Mouse (Mus musculus): Measurements from ENCODE around the gene Pik3c2b. TPM values are rescaled to one million over a fixed set of nuclear protein-coding genes. Genes with fewer than 3 reads are reported as not detected.

Gene Pik3c2b
- polyA plus RNA-seq, 1 experiment from 2014 or later = 7.1 TPM

- no peak for ATAC-seq (ENCODE audit: low read depth)
- Histone ChIP-seq H3K4me3 (ENCODE audit: low read depth, low read length) (no peak overlapping the region), H3K9ac (ENCODE audit: low read depth, low read length) (no peak overlapping the region), H3K27me3 (replicated peaks; ENCODE audit: control insufficient read depth, insufficient read depth, low read length) (no peaks in the 10 kb centered on the region), H3K4me1 (ENCODE audit: control insufficient read depth, insufficient read depth, low read length) (peaks cover 21% of the 10 kb centered on the region; the same call in 1 of the 2 replicates), H3K27ac (replicated peaks; ENCODE audit: low read depth, low read length) (no peak overlapping the region), H3K9me3 (ENCODE audit: control insufficient read depth, low read length) (no peaks in the 10 kb centered on the region), H3K36me3 (ENCODE audit: control insufficient read depth, insufficient read depth, low read length) (no peaks in the 10 kb centered on the region), H3K4me2 (ENCODE audit: low read depth, low read length) (no peak overlapping the region)
- WGBS = 37% methylated on average over 7 of the region's 7 CpGs
- DNase-seq (ENCODE audit: low spot score) = no peak
These were observed 12.0 kb downstream of the Pik3c2b start for GRCm38 (mm10) chr1:133057345-133058034.

GRCm38 (mm10) chr1:133059592-133059991, 14.1 kb downstream of the Pik3c2b start:
- H3K27ac ChIP-seq (replicated peaks; ENCODE audit: low read depth, low read length) = no peak overlapping the region
- ATAC-seq (ENCODE audit: low read depth) (no peak), DNase-seq (ENCODE audit: low spot score) (no peak)
- H3K9ac ChIP-seq (ENCODE audit: low read depth, low read length) = no peak overlapping the region
- no peaks in the 10 kb centered on the region for H3K36me3 ChIP-seq (ENCODE audit: control insufficient read depth, insufficient read depth, low read length)
- no peak overlapping the region for H3K4me2 ChIP-seq (ENCODE audit: low read depth, low read length)
- H3K4me1 ChIP-seq (ENCODE audit: control insufficient read depth, insufficient read depth, low read length) = peaks cover 21% of the 10 kb centered on the region; the same call in 1 of the 2 replicates
- H3K27me3 ChIP-seq (replicated peaks; ENCODE audit: control insufficient read depth, insufficient read depth, low read length) = no peaks in the 10 kb centered on the region
- H3K9me3 ChIP-seq (ENCODE audit: control insufficient read depth, low read length) = no peaks in the 10 kb centered on the region
- no peak overlapping the region for H3K4me3 ChIP-seq (ENCODE audit: low read depth, low read length)
- 55% methylated on average over 2 of the region's 2 CpGs for WGBS

GRCm38 (mm10) chr1:133060681-133061080, 15.2 kb downstream of the Pik3c2b start:
- ATAC-seq (ENCODE audit: low read depth) (no peak), DNase-seq (ENCODE audit: low spot score) (no peak)
- no peak overlapping the region for H3K4me2 ChIP-seq (ENCODE audit: low read depth, low read length)
- H3K9me3 ChIP-seq (ENCODE audit: control insufficient read depth, low read length) = no peaks in the 10 kb centered on the region
- H3K36me3 ChIP-seq (ENCODE audit: control insufficient read depth, insufficient read depth, low read length) = no peaks in the 10 kb centered on the region
- 47% methylated on average over 4 of the region's 4 CpGs for WGBS
- no peaks in the 10 kb centered on the region for H3K27me3 ChIP-seq (replicated peaks; ENCODE audit: control insufficient read depth, insufficient read depth, low read length)
- H3K27ac ChIP-seq (replicated peaks; ENCODE audit: low read depth, low read length) = 0 out of 2 replicates have a peak overlapping the region, but pooled peaks have one; percentile 19
- H3K4me3 ChIP-seq (ENCODE audit: low read depth, low read length) = no peak overlapping the region
- peaks cover 21% of the 10 kb centered on the region; the same call in 1 of the 2 replicates for H3K4me1 ChIP-seq (ENCODE audit: control insufficient read depth, insufficient read depth, low read length)
- no peak overlapping the region for H3K9ac ChIP-seq (ENCODE audit: low read depth, low read length)

GRCm38 (mm10) chr1:133063164-133063563, 17.7 kb downstream of the Pik3c2b start:
- no peak overlapping the region for H3K9ac ChIP-seq (ENCODE audit: low read depth, low read length)
- no peak overlapping the region for H3K4me2 ChIP-seq (ENCODE audit: low read depth, low read length)
- no peaks in the 10 kb centered on the region for H3K9me3 ChIP-seq (ENCODE audit: control insufficient read depth, low read length)
- ATAC-seq (ENCODE audit: low read depth) (no peak), DNase-seq (ENCODE audit: low spot score) (no peak)
- H3K36me3 ChIP-seq (ENCODE audit: control insufficient read depth, insufficient read depth, low read length) = peaks cover 16% of the 10 kb centered on the region; the same call in 1 of the 2 replicates
- H3K27me3 ChIP-seq (replicated peaks; ENCODE audit: control insufficient read depth, insufficient read depth, low read length) = no peaks in the 10 kb centered on the region
- no peak overlapping the region for H3K4me3 ChIP-seq (ENCODE audit: low read depth, low read length)
- H3K4me1 ChIP-seq (ENCODE audit: control insufficient read depth, insufficient read depth, low read length) = peaks cover 8% of the 10 kb centered on the region; the same call in 1 of the 2 replicates
- WGBS = 90% methylated on average over 6 of the region's 6 CpGs
- no peak overlapping the region for H3K27ac ChIP-seq (replicated peaks; ENCODE audit: low read depth, low read length)

- Histone ChIP-seq H3K36me3 (ENCODE audit: control insufficient read depth, insufficient read depth, low read length) (peaks cover 16% of the 10 kb centered on the region; the same call in 1 of the 2 replicates), H3K4me1 (ENCODE audit: control insufficient read depth, insufficient read depth, low read length) (peaks cover 16% of the 10 kb centered on the region; the same call in 1 of the 2 replicates), H3K4me3 (ENCODE audit: low read depth, low read length) (no peak overlapping the region), H3K4me2 (ENCODE audit: low read depth, low read length) (no peak overlapping the region), H3K9ac (ENCODE audit: low read depth, low read length) (no peak overlapping the region), H3K27ac (replicated peaks; ENCODE audit: low read depth, low read length) (peak overlapping the region; percentile 1; the same call in 1 of the 2 replicates), H3K9me3 (ENCODE audit: control insufficient read depth, low read length) (no peaks in the 10 kb centered on the region), H3K27me3 (replicated peaks; ENCODE audit: control insufficient read depth, insufficient read depth, low read length) (no peaks in the 10 kb centered on the region)
- no peak for DNase-seq (ENCODE audit: low spot score)
- WGBS = 59% methylated on average over 4 of the region's 5 CpGs
- ATAC-seq (ENCODE audit: low read depth) = 0 out of 2 replicates have a peak, but pooled peaks have one; percentile 13
These were observed 22.8 kb downstream of the Pik3c2b start for GRCm38 (mm10) chr1:133068268-133068667.

- H3K4me1 ChIP-seq (ENCODE audit: control insufficient read depth, insufficient read depth, low read length) = peaks cover 16% of the 10 kb centered on the region; the same call in 1 of the 2 replicates
- ATAC-seq (ENCODE audit: low read depth) = no peak
These were observed 23.3 kb downstream of the Pik3c2b start for GRCm38 (mm10) chr1:133068669-133069274.

GRCm38 (mm10) chr1:133069275-133070120, 24.0 kb downstream of the Pik3c2b start:
- 60% methylated on average over 10 of the region's 12 CpGs for WGBS

More at GRCm38 (mm10) chr1:133068669-133069274, 23.3 kb downstream of the Pik3c2b start:
- Histone ChIP-seq H3K4me3 (ENCODE audit: low read depth, low read length) (no peak overlapping the region), H3K9ac (ENCODE audit: low read depth, low read length) (no peak overlapping the region), H3K9me3 (ENCODE audit: control insufficient read depth, low read length) (no peaks in the 10 kb centered on the region), H3K27ac (replicated peaks; ENCODE audit: low read depth, low read length) (peak overlapping the region; percentile 1; the same call in 1 of the 2 replicates), H3K4me2 (ENCODE audit: low read depth, low read length) (no peak overlapping the region), H3K27me3 (replicated peaks; ENCODE audit: control insufficient read depth, insufficient read depth, low read length) (no peaks in the 10 kb centered on the region), H3K36me3 (ENCODE audit: control insufficient read depth, insufficient read depth, low read length) (peaks cover 16% of the 10 kb centered on the region; the same call in 1 of the 2 replicates)
- 96% methylated on average over 8 of the region's 15 CpGs for WGBS
- DNase-seq (ENCODE audit: low spot score) = no peak

GRCm38 (mm10) chr1:133070157-133070556, 24.7 kb downstream of the Pik3c2b start:
- peak; percentile 23; the same call in 1 of the 2 replicates for ATAC-seq (ENCODE audit: low read depth)
- peak overlapping the region; percentile 69 for H3K27ac ChIP-seq (replicated peaks; ENCODE audit: low read depth, low read length)

More at GRCm38 (mm10) chr1:133069275-133070120, 24.0 kb downstream of the Pik3c2b start:
- Histone ChIP-seq H3K9ac (ENCODE audit: low read depth, low read length) (no peak overlapping the region), H3K36me3 (ENCODE audit: control insufficient read depth, insufficient read depth, low read length) (peaks cover 16% of the 10 kb centered on the region; the same call in 1 of the 2 replicates), H3K9me3 (ENCODE audit: control insufficient read depth, low read length) (no peaks in the 10 kb centered on the region), H3K4me1 (ENCODE audit: control insufficient read depth, insufficient read depth, low read length) (peaks cover 16% of the 10 kb centered on the region; the same call in 1 of the 2 replicates), H3K4me3 (ENCODE audit: low read depth, low read length) (no peak overlapping the region), H3K27ac (replicated peaks; ENCODE audit: low read depth, low read length) (peak overlapping the region; percentile 69), H3K27me3 (replicated peaks; ENCODE audit: control insufficient read depth, insufficient read depth, low read length) (no peaks in the 10 kb centered on the region), H3K4me2 (ENCODE audit: low read depth, low read length) (no peak overlapping the region)
- DNase-seq (ENCODE audit: low spot score) (no peak), ATAC-seq (ENCODE audit: low read depth) (no peak)

More at GRCm38 (mm10) chr1:133070157-133070556, 24.7 kb downstream of the Pik3c2b start:
- DNase-seq (ENCODE audit: low spot score) = peak; percentile 89
- H3K4me3 ChIP-seq (ENCODE audit: low read depth, low read length) = no peak overlapping the region
- H3K27me3 ChIP-seq (replicated peaks; ENCODE audit: control insufficient read depth, insufficient read depth, low read length) = no peaks in the 10 kb centered on the region
- peaks cover 16% of the 10 kb centered on the region; the same call in 1 of the 2 replicates for H3K4me1 ChIP-seq (ENCODE audit: control insufficient read depth, insufficient read depth, low read length)
- H3K9ac ChIP-seq (ENCODE audit: low read depth, low read length) = no peak overlapping the region
- H3K4me2 ChIP-seq (ENCODE audit: low read depth, low read length) = no peak overlapping the region
- 21% methylated on average over 3 of the region's 5 CpGs for WGBS
- H3K9me3 ChIP-seq (ENCODE audit: control insufficient read depth, low read length) = no peaks in the 10 kb centered on the region
- H3K36me3 ChIP-seq (ENCODE audit: control insufficient read depth, insufficient read depth, low read length) = peaks cover 16% of the 10 kb centered on the region; the same call in 1 of the 2 replicates

Data from embryonic facial prominence, embryonic 14.5 days (tissue).